In genomic region chr3:123580038-123580437, GRCm38 (mm10) we compare ENCODE assay signal across 26 mouse cellular contexts.
"Had no signal": no experiment of that assay in that cellular context is flagged by ENCODE, and none has a peak within 500 bp of the region (broad histone marks: within the 10 kb centered on the region; RNA-seq: fewer than 3 reads in every experiment).

No protein-coding gene starts in this region.

- H3K4me2 ChIP-seq: heart, embryonic 11.5 days; heart, embryonic 13.5 days; heart, embryonic 15.5 days; hindbrain, embryonic 13.5 days; hindbrain, embryonic 15.5 days; kidney, embryonic 15.5 days; limb, embryonic 13.5 days; limb, embryonic 15.5 days; liver, embryonic 12.5 days had no signal

- H3K27me3 ChIP-seq: heart, embryonic 13.5 days; heart, embryonic 15.5 days; hindbrain, embryonic 13.5 days; hindbrain, embryonic 15.5 days; kidney, embryonic 15.5 days; limb, embryonic 13.5 days; limb, embryonic 15.5 days; liver, embryonic 12.5 days had no signal

- H3K27ac ChIP-seq: heart, adult 2 months; heart, embryonic 13.5 days; heart, embryonic 15.5 days; hindbrain, embryonic 13.5 days; hindbrain, embryonic 15.5 days; hindbrain, postnatal 0 days; kidney, embryonic 15.5 days; kidney, postnatal 0 days; limb, embryonic 13.5 days; limb, embryonic 15.5 days; liver, embryonic 12.5 days; liver, embryonic 14.5 days had no signal

- H3K9ac ChIP-seq: heart, embryonic 13.5 days; heart, embryonic 15.5 days; hindbrain, embryonic 13.5 days; hindbrain, embryonic 15.5 days; kidney, embryonic 15.5 days; limb, embryonic 13.5 days; limb, embryonic 15.5 days; liver, embryonic 12.5 days; liver, embryonic 14.5 days had no signal

- H3K4me1 ChIP-seq: heart, embryonic 13.5 days; heart, embryonic 15.5 days; hindbrain, embryonic 13.5 days; hindbrain, embryonic 15.5 days; kidney, embryonic 15.5 days; limb, embryonic 13.5 days; limb, embryonic 15.5 days had no signal

- ATAC-seq: hindbrain, postnatal 0 days; intestine, embryonic 16.5 days; liver, embryonic 12.5 days had no signal

- H3K9me3 ChIP-seq: heart, embryonic 13.5 days; heart, embryonic 15.5 days; hindbrain, embryonic 13.5 days; hindbrain, embryonic 15.5 days; kidney, embryonic 15.5 days; limb, embryonic 13.5 days; limb, embryonic 15.5 days; liver, embryonic 12.5 days had no signal

- H3K36me3 ChIP-seq: heart, embryonic 13.5 days; heart, embryonic 15.5 days; hindbrain, embryonic 13.5 days; hindbrain, embryonic 15.5 days; kidney, embryonic 15.5 days; limb, embryonic 13.5 days; limb, embryonic 15.5 days; liver, embryonic 12.5 days had no signal

- DNase-seq: gastrocnemius, postnatal 14 days; gastrocnemius, postnatal 36 days; heart, adult 11 months; heart, adult 2 months; heart, postnatal 14 days; heart, postnatal 36 days; kidney, adult 11 months; kidney, adult 2 months; kidney, adult 9 months; kidney, postnatal 14 days; kidney, postnatal 36 days; layer of hippocampus, postnatal 36 days; left cerebral cortex, postnatal 4 days had no signal

- H3K4me3 ChIP-seq: heart, adult 2 months; heart, embryonic 13.5 days; heart, embryonic 15.5 days; hindbrain, embryonic 13.5 days; hindbrain, embryonic 15.5 days; kidney, embryonic 15.5 days; limb, embryonic 13.5 days; limb, embryonic 15.5 days; liver, embryonic 12.5 days had no signal
